Mouse (Mus musculus) megakaryocyte-erythroid progenitor cell, adult 5-6 weeks (primary cell): ENCODE measurements at regions not wholly inside any gene's neighbourhood (a gene's known extent, or its start where the extent isn't known, plus 50 kb on each side); places are given as distances from the start of the nearest gene placed in this dataset.

Experiments used
- ATAC-seq: replicated peaks from 2 replicates; pipeline ENCODE4 v1.8.0; 2016; ENCODE audit warnings: mild to moderate bottlenecking, inconsistent platforms; ENCODE audit not compliant: severe bottlenecking, poor library complexity, low FRiP score, low TSS enrichment

- no peak for ATAC-seq
Measured at GRCm38 (mm10) chr5:73729646-73730045, 78.5 kb downstream of the Spata18 start.

- no peak for ATAC-seq
Measured at GRCm38 (mm10) chr5:73731423-73731822, 80.2 kb downstream of the Spata18 start.

GRCm38 (mm10) chr5:73731991-73732565 is 80.9 kb downstream of the Spata18 start:
- ATAC-seq = no peak

- ATAC-seq = no peak
Measured at GRCm38 (mm10) chr5:73740766-73741165, 89.6 kb downstream of the Spata18 start.

- no peak for ATAC-seq
Measured at GRCm38 (mm10) chr5:73741441-73741840, 90.3 kb downstream of the Spata18 start.

- ATAC-seq = no peak
Measured at GRCm38 (mm10) chr5:73743953-73744352, 92.8 kb downstream of the Spata18 start.

GRCm38 (mm10) chr5:73749791-73750190 is 98.6 kb downstream of the Spata18 start:
- no peak for ATAC-seq

- no peak for ATAC-seq
Measured at GRCm38 (mm10) chr5:73752225-73752644, 101.1 kb downstream of the Spata18 start.

GRCm38 (mm10) chr5:73753827-73754226 is 102.6 kb downstream of the Spata18 start:
- ATAC-seq = no peak

- ATAC-seq = no peak
Measured at GRCm38 (mm10) chr5:73758534-73758933, 107.4 kb downstream of the Spata18 start.

- ATAC-seq = no peak
Measured at GRCm38 (mm10) chr5:73761236-73761635, 110.1 kb downstream of the Spata18 start.

GRCm38 (mm10) chr5:73761709-73762108 is 110.5 kb downstream of the Spata18 start:
- no peak for ATAC-seq

- ATAC-seq = no peak
Measured at GRCm38 (mm10) chr5:73764226-73764625, 113.0 kb downstream of the Spata18 start.

- no peak for ATAC-seq
Measured at GRCm38 (mm10) chr5:73765466-73765865, 114.3 kb downstream of the Spata18 start.

- ATAC-seq = no peak
Measured at GRCm38 (mm10) chr5:73768253-73768652, 117.1 kb downstream of the Spata18 start.

- no peak for ATAC-seq
Measured at GRCm38 (mm10) chr5:73775775-73776548, 124.8 kb downstream of the Spata18 start.

- ATAC-seq = no peak
Measured at GRCm38 (mm10) chr5:73777282-73777921, 126.2 kb downstream of the Spata18 start.

- no peak for ATAC-seq
Measured at GRCm38 (mm10) chr5:73781190-73781940, 130.2 kb downstream of the Spata18 start.

GRCm38 (mm10) chr5:73782214-73783091 is 131.3 kb downstream of the Spata18 start:
- no peak for ATAC-seq
